In the genomic region with DNA sequence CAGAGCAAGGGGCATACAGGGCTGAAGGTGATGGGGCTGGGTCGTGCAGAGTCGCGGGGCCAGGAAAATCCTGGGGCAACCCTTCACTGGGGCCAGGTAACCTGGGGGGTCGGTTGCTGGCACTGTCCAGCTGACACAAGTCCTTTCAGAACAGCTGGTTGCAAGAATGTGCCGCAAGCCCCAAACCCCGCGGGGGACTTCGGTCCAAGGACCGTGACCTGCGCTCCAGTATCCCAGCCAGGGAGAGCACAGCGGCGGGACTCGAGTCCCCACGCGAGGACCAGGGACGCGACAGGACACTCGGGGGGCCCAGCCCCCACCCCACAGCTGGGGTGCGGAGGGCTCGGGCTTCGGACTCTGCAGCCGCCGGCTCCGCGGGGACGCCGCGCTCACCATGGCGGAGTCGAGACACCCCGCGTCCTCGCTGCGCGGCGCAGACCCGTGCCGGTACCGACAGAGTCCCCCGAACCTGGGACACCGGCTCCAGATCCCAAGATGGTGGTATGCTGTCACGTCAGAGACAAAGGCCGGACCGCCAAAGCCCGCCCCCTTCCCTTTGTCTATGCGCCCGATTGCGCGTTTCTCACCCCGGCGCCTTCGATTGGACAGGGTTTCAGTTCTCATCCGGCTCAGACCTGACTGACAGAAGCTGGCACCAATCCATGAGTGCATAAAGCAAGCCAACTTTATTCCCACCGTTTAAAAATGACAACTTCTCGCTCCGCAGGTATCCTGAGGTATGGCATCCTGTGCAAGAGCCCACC, we compare ENCODE assay signal across 9 mouse cellular contexts. TPM values are rescaled to one million over a fixed set of nuclear protein-coding genes. Genes with fewer than 3 reads are reported as not detected.
A peak's percentile ranks its signal among the peaks of the same experiment; 100 is the strongest.
DNase-seq lines count a peak whose midpoint lies in the region; ATAC-seq and TF ChIP-seq lines count a peak whose summit lies in the region.
"Had no signal": no experiment of that assay in that cellular context is flagged by ENCODE, and none has a peak within 500 bp of the region (broad histone marks: within the 10 kb centered on the region; RNA-seq: fewer than 3 reads in every experiment).

A gene (minus strand): TSS at position 493 of the 764 bp plus-strand sequence.

- peak within 1 kb of the TSS; percentile 99 for H3K9ac ChIP-seq in heart, embryonic 11.5 days (ENCODE audit: low read depth, low read length)
- H3K9ac ChIP-seq in kidney, embryonic 15.5 days, result peak within 1 kb of the TSS; percentile 97
- H3K9ac ChIP-seq in limb, embryonic 15.5 days, result peak within 1 kb of the TSS; percentile 88
- H3K9ac ChIP-seq in midbrain, postnatal 0 days (replicated peaks; ENCODE audit: low read length, poor library complexity, severe bottlenecking), result peak within 1 kb of the TSS; percentile 94

- H3K4me1 ChIP-seq in heart, embryonic 11.5 days (ENCODE audit: control insufficient read depth, insufficient read depth, low read length), result 0 out of 2 replicates have a peak, but pooled peaks cover 6% of the 10 kb centered on the region
- H3K4me1 ChIP-seq in kidney, embryonic 15.5 days, result peaks cover 10% of the 10 kb centered on the region
- H3K4me1 ChIP-seq in limb, embryonic 15.5 days, result peaks cover 10% of the 10 kb centered on the region
- peaks cover 9% of the 10 kb centered on the region; the same call in 1 of the 2 replicates for H3K4me1 ChIP-seq in midbrain, postnatal 0 days (ENCODE audit: insufficient read depth, low read length)

- H3K79me3 ChIP-seq in C2C12 (ENCODE audit: low read depth), result no peaks in the 10 kb centered on the region

- peaks cover 3% of the 10 kb centered on the region for H3K9me3 ChIP-seq in heart, embryonic 11.5 days (replicated peaks; ENCODE audit: control insufficient read depth, low read length)
- H3K9me3 ChIP-seq in kidney, embryonic 15.5 days (replicated peaks), result peaks cover 9% of the 10 kb centered on the region
- no peaks in the 10 kb centered on the region for H3K9me3 ChIP-seq in limb, embryonic 15.5 days
- no peaks in the 10 kb centered on the region for H3K9me3 ChIP-seq in midbrain, postnatal 0 days (ENCODE audit: low read length)

- H3K27ac ChIP-seq in heart, embryonic 11.5 days (ENCODE audit: low read depth, low read length), result peak within 1 kb of the TSS; percentile 64
- H3K27ac ChIP-seq in kidney, embryonic 15.5 days, result peak within 1 kb of the TSS; percentile 83
- H3K27ac ChIP-seq in limb, embryonic 15.5 days, result peak within 1 kb of the TSS; percentile 78
- peak within 1 kb of the TSS; percentile 93 for H3K27ac ChIP-seq in midbrain, postnatal 0 days (ENCODE audit: low read depth, low read length)

- no peak for TF ChIP-seq CTCF in C2C12 (IDR thresholded peaks at IDR 0.05; ENCODE audit: control insufficient read depth, insufficient read depth, insufficient read length)
- 0 out of 2 replicates have a peak, but pooled peaks have one; percentile 13 for TF ChIP-seq CTCF in midbrain, postnatal 0 days (IDR thresholded peaks at IDR 0.05)

- DNase-seq in brain, embryonic 18.5 days (ENCODE audit: low read depth, low spot score), result peak; percentile 94
- DNase-seq in midbrain, postnatal 0 days (ENCODE audit: low spot score), result peak; percentile 98
- peak; percentile 63 to 90 for DNase-seq in spleen, postnatal 10 days (ENCODE audit: low spot score in 2 of 2)

- H3ac ChIP-seq in C2C12 (ENCODE audit: control insufficient read depth, insufficient read length, low read depth), result peak within 1 kb of the TSS; percentile 47

- no peaks in the 10 kb centered on the region for H3K27me3 ChIP-seq in C2C12 (ENCODE audit: control insufficient read depth, insufficient read depth, insufficient read length)
- H3K27me3 ChIP-seq in heart, embryonic 11.5 days (ENCODE audit: control insufficient read depth, insufficient read depth, low read length), result no peaks in the 10 kb centered on the region
- no peaks in the 10 kb centered on the region for H3K27me3 ChIP-seq in kidney, embryonic 15.5 days
- H3K27me3 ChIP-seq in limb, embryonic 15.5 days, result no peaks in the 10 kb centered on the region
- H3K27me3 ChIP-seq in midbrain, postnatal 0 days (ENCODE audit: insufficient read depth, low read length), result no peaks in the 10 kb centered on the region

- under 1% methylated on average over 55 of the region's 56 CpGs for WGBS in heart, embryonic 11.5 days (ENCODE audit: insufficient replicate concordance)
- 0% methylated on average over 56 of the region's 56 CpGs for WGBS in kidney, embryonic 15.5 days
- WGBS in limb, embryonic 15.5 days, result under 1% methylated on average over 56 of the region's 56 CpGs
- WGBS in midbrain, postnatal 0 days, result under 1% methylated on average over 50 of the region's 56 CpGs

- no peaks in the 10 kb centered on the region for H3K36me3 ChIP-seq in C2C12 (ENCODE audit: control insufficient read depth, insufficient read depth)
- peaks cover 23% of the 10 kb centered on the region for H3K36me3 ChIP-seq in heart, embryonic 11.5 days (ENCODE audit: control insufficient read depth, insufficient read depth, low read length)
- peaks cover 31% of the 10 kb centered on the region for H3K36me3 ChIP-seq in kidney, embryonic 15.5 days
- H3K36me3 ChIP-seq in limb, embryonic 15.5 days, result peaks cover 26% of the 10 kb centered on the region
- peaks cover 11% of the 10 kb centered on the region; the same call in 1 of the 2 replicates for H3K36me3 ChIP-seq in midbrain, postnatal 0 days (ENCODE audit: insufficient read depth, low read length)

- H3K4me2 ChIP-seq in heart, embryonic 11.5 days, result peak within 1 kb of the TSS; percentile 71
- H3K4me2 ChIP-seq in kidney, embryonic 15.5 days, result peak within 1 kb of the TSS; percentile 72
- H3K4me2 ChIP-seq in limb, embryonic 15.5 days, result peak within 1 kb of the TSS; percentile 87
- H3K4me2 ChIP-seq in midbrain, postnatal 0 days (ENCODE audit: low read depth, low read length, poor library complexity, severe bottlenecking), result peak within 1 kb of the TSS; percentile 81

- no peaks in the 10 kb centered on the region for H3K79me2 ChIP-seq in C2C12 (ENCODE audit: control insufficient read depth, insufficient read depth)

- peak; percentile 63 for ATAC-seq in erythroid progenitor cell, adult 5-6 weeks (replicated peaks; ENCODE audit: low FRiP score, poor library complexity, severe bottlenecking)
- ATAC-seq in heart, embryonic 11.5 days (replicated peaks; ENCODE audit: insufficient number of reproducible peaks, low FRiP score, low TSS enrichment), result peak; percentile 95
- ATAC-seq in kidney, embryonic 15.5 days (replicated peaks; ENCODE audit: low FRiP score), result peak; percentile 99
- ATAC-seq in limb, embryonic 15.5 days (ENCODE audit: insufficient number of reproducible peaks, low FRiP score, low TSS enrichment, low read depth), result peak; percentile 95
- peak; percentile 99 for ATAC-seq in midbrain, postnatal 0 days (ENCODE audit: low FRiP score)

- peak within 1 kb of the TSS; percentile 64 for H3K4me3 ChIP-seq in C2C12 (ENCODE audit: insufficient read depth, poor library complexity, severe bottlenecking)
- peak within 1 kb of the TSS; percentile 96 for H3K4me3 ChIP-seq in heart, embryonic 11.5 days (ENCODE audit: low read depth, low read length)
- peak within 1 kb of the TSS; percentile 95 for H3K4me3 ChIP-seq in kidney, embryonic 15.5 days (replicated peaks)
- peak within 1 kb of the TSS; percentile 94 for H3K4me3 ChIP-seq in limb, embryonic 15.5 days
- peak within 1 kb of the TSS; percentile 79 for H3K4me3 ChIP-seq in midbrain, postnatal 0 days (ENCODE audit: low read depth, low read length)

TF ChIP-seq in C2C12, 6 proteins besides CTCF, POLR2A, EP300 and RAD21:
- no peak for TF ChIP-seq USF1 (IDR thresholded peaks at IDR 0.05; ENCODE audit: low read depth)
- no peak for TF ChIP-seq MAX (IDR thresholded peaks at IDR 0.05)
- no peak for TF ChIP-seq CEBPB (IDR thresholded peaks at IDR 0.05; ENCODE audit: low read depth)
- no peak for TF ChIP-seq MYOD1 (IDR thresholded peaks at IDR 0.05; ENCODE audit: control insufficient read depth, insufficient read length, low read depth)
- TF ChIP-seq MYOG (IDR thresholded peaks at IDR 0.05; ENCODE audit: control insufficient read depth, extremely low read depth, insufficient read length), result no peak
- TF ChIP-seq FOSL1 (IDR thresholded peaks at IDR 0.05; ENCODE audit: insufficient read depth, low read length, poor library complexity, severe bottlenecking), result no peak

RNA-seq across cellular contexts. Expression of the gene that starts here (rescaled TPM):
- polyA plus RNA-seq in C2C12 (2012; fragmentation: generic; extraction: Trizol), result 1.5 TPM
- 2.1 and 4.3 TPM in 2 replicates for total RNA-seq in erythroid progenitor cell, adult 5-6 weeks (2015; ENCODE audit: low replicate concordance)
- total RNA-seq in erythroid progenitor cell, adult 5-6 weeks (2017; ENCODE audit: low replicate concordance), result 0.64 and 4.5 TPM in 2 replicates
- 12.9 and 15.7 TPM in 2 replicates for polyA plus RNA-seq in heart, embryonic 11.5 days (2014; fragmentation: Nextera tagmentation; extraction: Ambion mirVana)
- 23.2 and 24.5 TPM in 2 replicates for polyA plus RNA-seq in kidney, embryonic 15.5 days (2015; fragmentation: Nextera tagmentation; extraction: Ambion mirVana)
- polyA plus RNA-seq in limb, embryonic 15.5 days (2015; fragmentation: Nextera tagmentation; extraction: Ambion mirVana), result 17.2 and 17.5 TPM in 2 replicates
- 31.1 and 37.8 TPM in 2 replicates for total RNA-seq in midbrain, postnatal 0 days (2014; rRNA removed)
- 24.9 and 27.5 TPM in 2 replicates for polyA plus RNA-seq in midbrain, postnatal 0 days (2015; fragmentation: Nextera tagmentation; extraction: Ambion mirVana)
- total RNA-seq: MEL had no signal

Comparison
In these comparisons a context has a peak if more than half of its experiments do, and no peak if none do; other contexts are left out.
1. Peak in every context shown above with its lines: DNase-seq, ATAC-seq, H3K4me3 ChIP-seq and H3K27ac ChIP-seq.